Mouse (Mus musculus): ENCODE measurements around the gene Etfb. TPM values are rescaled to one million over a fixed set of nuclear protein-coding genes. Genes with fewer than 3 reads are reported as not detected.
A peak's percentile ranks its signal among the peaks of the same experiment; 100 is the strongest.
"Not testable (repeated sequence)": the region's sequence is repeated elsewhere in the genome, so short reads cannot be mapped to it uniquely, and the experiment has no call there.

Etfb gene
- polyA plus RNA-seq (2015; fragmentation: Nextera tagmentation; extraction: Ambion mirVana) = 255 and 265 TPM in 2 replicates

DNA sequence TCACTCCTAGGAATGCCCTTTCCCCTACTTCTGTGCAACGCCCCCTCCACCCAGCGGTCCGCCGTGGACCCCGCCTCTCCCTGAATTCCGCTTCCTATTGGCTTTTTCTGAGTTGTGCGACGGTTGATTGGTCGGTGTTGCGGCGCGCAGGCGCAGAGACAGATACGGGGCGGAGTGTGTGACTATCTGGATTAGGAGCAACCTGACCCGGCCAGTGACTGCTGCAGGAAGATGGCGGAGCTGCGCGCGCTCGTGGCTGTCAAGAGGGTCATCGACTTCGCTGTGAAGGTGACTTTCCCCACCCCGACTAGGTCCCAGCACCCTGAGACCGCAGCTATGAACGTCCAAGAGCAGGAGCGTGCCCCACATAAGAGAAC, at the start of gene Etfb, which contains the start of gene Gm45233:
Etfb (plus strand) TSS at position 167 of the 377 bp plus-strand sequence.
Gm45233 (plus strand) TSS at position 212 of the 377 bp plus-strand sequence.
- Histone ChIP-seq H3K27ac (peak within 1 kb of the TSS; percentile 98), H3K36me3 (no peaks in the 10 kb centered on the region), H3K4me1 (peaks cover 15% of the 10 kb centered on the region), H3K4me3 (peak within 1 kb of the TSS; percentile 60), H3K9ac (peak within 1 kb of the TSS; percentile 77), H3K4me2 (peak within 1 kb of the TSS; percentile 85), H3K27me3 (no peaks in the 10 kb centered on the region), H3K9me3 (no peaks in the 10 kb centered on the region)
- under 1% methylated on average over 27 of the region's 27 CpGs for WGBS
- ATAC-seq (ENCODE audit: insufficient number of reproducible peaks, insufficient read depth, low FRiP score, low TSS enrichment, low read depth) = peak; percentile 97

DNA sequence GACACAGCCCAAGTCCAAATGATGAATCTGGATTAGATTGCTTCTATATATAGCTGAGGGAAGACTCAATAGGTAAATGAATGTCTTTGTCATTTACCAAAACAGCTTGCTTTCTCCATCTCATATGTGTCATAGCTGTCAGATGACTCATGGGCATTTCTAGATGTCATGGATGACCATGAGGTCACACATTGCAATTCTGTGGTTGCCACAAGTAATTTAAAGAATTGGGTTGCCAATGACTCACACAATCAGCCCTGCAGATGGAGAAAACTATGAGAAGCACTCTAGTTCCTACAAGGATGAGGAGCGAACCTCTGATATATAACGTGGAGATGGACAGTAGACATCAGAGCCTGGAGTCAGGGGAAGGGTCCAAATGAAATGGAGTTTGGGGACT, 44.4 kb upstream of the Etfb start:
- Histone ChIP-seq H3K27me3 (no peaks in the 10 kb centered on the region), H3K4me1 (no peaks in the 10 kb centered on the region), H3K27ac (no peak overlapping the region), H3K9ac (no peak overlapping the region), H3K36me3 (no peaks in the 10 kb centered on the region), H3K9me3 (no peaks in the 10 kb centered on the region), H3K4me3 (no peak overlapping the region), H3K4me2 (no peak overlapping the region)
- ATAC-seq (ENCODE audit: insufficient number of reproducible peaks, insufficient read depth, low FRiP score, low TSS enrichment, low read depth) = no peak
- 84% methylated on average over 2 of the region's 2 CpGs for WGBS

DNA sequence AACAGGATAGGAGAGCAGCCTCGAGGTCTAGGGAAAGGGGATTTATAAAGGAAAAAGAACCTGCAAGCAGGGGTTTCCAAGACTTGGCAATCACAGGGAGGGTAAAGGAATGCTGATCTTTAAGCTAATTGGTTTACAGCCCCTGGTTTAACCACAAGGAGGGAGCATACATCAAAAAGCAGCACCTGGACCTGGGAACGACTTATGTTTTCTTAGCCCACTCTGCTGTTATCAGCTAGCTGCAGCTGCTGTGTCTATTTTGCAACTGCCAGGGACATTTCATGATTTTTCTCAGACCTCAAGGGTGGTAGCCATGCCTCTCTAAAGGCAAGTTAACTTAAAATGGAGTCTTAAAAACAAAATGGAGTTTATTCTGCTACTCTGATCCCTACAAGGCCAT, 41.2 kb upstream of the Etfb start:
- Histone ChIP-seq H3K4me1 (no peaks in the 10 kb centered on the region), H3K9ac (no peak overlapping the region), H3K4me3 (no peak overlapping the region), H3K27me3 (no peaks in the 10 kb centered on the region), H3K4me2 (no peak overlapping the region), H3K9me3 (no peaks in the 10 kb centered on the region), H3K27ac (no peak overlapping the region), H3K36me3 (no peaks in the 10 kb centered on the region)
- ATAC-seq (ENCODE audit: insufficient number of reproducible peaks, insufficient read depth, low FRiP score, low TSS enrichment, low read depth) = no peak
- 49% methylated on average over 2 of the region's 2 CpGs for WGBS

DNA sequence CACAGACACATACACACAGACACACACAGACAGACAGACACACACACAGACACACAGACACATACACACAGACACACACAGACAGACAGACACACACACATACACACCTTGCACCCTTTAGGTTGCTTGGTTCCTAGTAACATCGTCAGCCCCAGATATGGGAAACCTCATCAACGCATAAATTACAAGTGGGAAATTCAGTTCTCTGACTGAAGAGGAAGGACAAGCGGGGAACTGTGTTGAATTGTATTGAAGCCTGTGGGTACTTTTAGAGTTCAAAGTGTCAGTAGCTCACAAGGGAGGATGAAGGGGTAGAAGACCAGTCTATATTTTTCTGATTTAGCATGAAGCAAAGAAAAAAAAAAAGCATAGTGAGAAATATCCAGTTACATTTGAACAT, 36.3 kb upstream of the Etfb start:
- Histone ChIP-seq H3K4me3 (no peak overlapping the region), H3K27me3 (no peaks in the 10 kb centered on the region), H3K27ac (no peak overlapping the region), H3K4me1 (no peaks in the 10 kb centered on the region), H3K9ac (no peak overlapping the region), H3K4me2 (no peak overlapping the region), H3K9me3 (no peaks in the 10 kb centered on the region), H3K36me3 (no peaks in the 10 kb centered on the region)
- 80% methylated on average over 3 of the region's 3 CpGs for WGBS
- ATAC-seq (ENCODE audit: insufficient number of reproducible peaks, insufficient read depth, low FRiP score, low TSS enrichment, low read depth) = no peak

DNA sequence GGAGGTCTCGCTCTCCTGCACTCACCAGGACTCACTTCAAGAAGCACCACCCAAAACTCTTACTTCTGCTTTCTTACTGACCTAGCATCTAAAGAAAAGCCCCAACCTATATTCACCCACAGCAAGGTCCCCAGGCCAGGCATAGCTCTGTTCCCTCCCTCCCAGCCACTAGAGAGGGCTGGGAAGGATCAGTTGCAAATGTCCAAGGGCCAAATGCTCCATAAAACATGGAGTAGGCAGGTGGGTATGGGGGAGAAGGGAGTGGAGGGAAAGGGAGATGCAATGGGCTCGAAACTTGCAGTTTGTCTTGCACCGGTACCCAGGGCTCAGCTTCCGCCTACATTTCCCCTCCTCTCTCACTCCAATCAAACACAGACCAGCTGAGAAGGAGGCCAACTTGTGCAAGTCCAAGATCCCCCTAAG, 35.7 kb upstream of the Etfb start, which contains the start of gene Siglecg:
Siglecg (plus strand) TSS at position 74 of the 423 bp plus-strand sequence.
- Histone ChIP-seq H3K27ac (no peak within 1 kb of the TSS), H3K4me1 (no peaks in the 10 kb centered on the region), H3K36me3 (no peaks in the 10 kb centered on the region), H3K9ac (no peak within 1 kb of the TSS), H3K4me2 (no peak within 1 kb of the TSS), H3K27me3 (no peaks in the 10 kb centered on the region), H3K4me3 (no peak within 1 kb of the TSS), H3K9me3 (no peaks in the 10 kb centered on the region)
- 79% methylated on average over 4 of the region's 4 CpGs for WGBS
- no peak for ATAC-seq (ENCODE audit: insufficient number of reproducible peaks, insufficient read depth, low FRiP score, low TSS enrichment, low read depth)

DNA sequence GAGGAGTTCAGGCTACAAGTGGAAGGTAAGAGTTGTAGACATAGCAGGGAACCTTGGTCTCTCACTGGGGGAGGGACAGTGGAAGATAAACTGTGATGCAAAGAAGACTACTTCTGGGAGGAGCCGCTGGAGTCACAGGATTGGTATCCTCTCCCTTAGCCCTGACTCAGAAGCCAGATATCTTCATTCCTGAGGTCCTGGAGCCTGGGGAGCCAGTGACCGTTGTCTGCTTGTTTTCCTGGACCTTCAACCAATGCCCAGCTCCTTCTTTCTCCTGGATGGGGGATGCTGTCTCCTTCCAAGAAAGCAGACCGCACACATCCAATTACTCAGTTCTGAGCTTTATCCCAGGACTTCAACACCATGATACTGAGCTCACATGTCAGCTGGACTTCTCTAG, 34.8 kb upstream of the Etfb start:
- Histone ChIP-seq H3K4me1 (no peaks in the 10 kb centered on the region), H3K9ac (no peak overlapping the region), H3K36me3 (no peaks in the 10 kb centered on the region), H3K9me3 (no peaks in the 10 kb centered on the region), H3K4me3 (no peak overlapping the region), H3K27ac (no peak overlapping the region), H3K27me3 (no peaks in the 10 kb centered on the region), H3K4me2 (no peak overlapping the region)
- ATAC-seq (ENCODE audit: insufficient number of reproducible peaks, insufficient read depth, low FRiP score, low TSS enrichment, low read depth) = no peak
- 71% methylated on average over 3 of the region's 3 CpGs for WGBS

DNA sequence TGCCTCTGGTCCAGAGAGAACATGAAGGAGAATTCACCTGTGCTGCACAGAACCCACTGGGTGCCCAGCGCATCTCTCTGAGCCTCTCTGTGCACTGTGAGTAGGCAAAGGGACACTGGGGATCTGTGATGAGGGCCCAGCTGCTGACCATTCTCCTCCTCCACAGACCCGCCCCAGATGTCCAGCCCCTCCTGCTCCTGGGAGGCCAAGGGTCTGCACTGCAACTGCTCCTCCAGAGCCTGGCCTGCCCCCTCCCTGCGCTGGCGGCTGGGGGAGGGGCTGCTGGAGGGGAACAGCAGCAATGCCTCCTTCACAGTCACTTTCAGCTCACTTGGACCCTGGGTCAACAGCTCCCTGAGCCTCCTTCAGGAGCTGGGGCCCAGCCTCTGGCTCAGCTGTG, 32.2 kb upstream of the Etfb start:
- H3K27me3 ChIP-seq; H3K9me3 ChIP-seq; H3K9ac ChIP-seq; H3K4me1 ChIP-seq; H3K4me2 ChIP-seq; ATAC-seq (ENCODE audit: insufficient number of reproducible peaks, insufficient read depth, low FRiP score, low TSS enrichment, low read depth); H3K36me3 ChIP-seq; H3K27ac ChIP-seq; H3K4me3 ChIP-seq: not testable (repeated sequence)
- WGBS = 27% methylated on average over 4 of the region's 4 CpGs

DNA sequence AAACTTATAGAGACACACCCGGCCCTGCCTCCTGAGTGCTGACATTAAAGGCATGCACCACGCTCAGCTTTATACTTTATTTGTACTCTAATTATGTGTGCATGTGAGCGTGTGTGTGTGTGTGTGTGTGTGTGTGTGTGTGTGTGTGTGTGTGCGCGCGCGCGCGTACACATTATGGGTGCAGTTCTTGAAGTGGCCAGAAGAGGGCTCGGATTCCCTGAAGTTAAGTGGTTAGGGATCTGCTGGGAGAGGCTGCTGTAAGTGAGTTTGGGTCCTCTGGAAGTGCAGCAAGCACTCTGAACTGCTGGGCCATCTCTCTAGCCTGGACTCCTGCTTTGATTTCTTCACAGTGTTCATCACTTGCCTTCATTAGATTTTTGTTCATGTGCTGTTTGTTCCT, 26.6 kb upstream of the Etfb start:
- H3K9me3 ChIP-seq = 0 out of 2 replicates have a peak, but pooled peaks cover 3% of the 10 kb centered on the region
- no peaks in the 10 kb centered on the region for H3K27me3 ChIP-seq
- H3K4me3 ChIP-seq = no peak overlapping the region
- no peak overlapping the region for H3K4me2 ChIP-seq
- 85% methylated on average over 10 of the region's 10 CpGs for WGBS
- ATAC-seq (ENCODE audit: insufficient number of reproducible peaks, insufficient read depth, low FRiP score, low TSS enrichment, low read depth) = no peak
- H3K27ac ChIP-seq = no peak overlapping the region
- no peaks in the 10 kb centered on the region for H3K36me3 ChIP-seq
- no peaks in the 10 kb centered on the region for H3K4me1 ChIP-seq
- H3K9ac ChIP-seq = no peak overlapping the region

DNA sequence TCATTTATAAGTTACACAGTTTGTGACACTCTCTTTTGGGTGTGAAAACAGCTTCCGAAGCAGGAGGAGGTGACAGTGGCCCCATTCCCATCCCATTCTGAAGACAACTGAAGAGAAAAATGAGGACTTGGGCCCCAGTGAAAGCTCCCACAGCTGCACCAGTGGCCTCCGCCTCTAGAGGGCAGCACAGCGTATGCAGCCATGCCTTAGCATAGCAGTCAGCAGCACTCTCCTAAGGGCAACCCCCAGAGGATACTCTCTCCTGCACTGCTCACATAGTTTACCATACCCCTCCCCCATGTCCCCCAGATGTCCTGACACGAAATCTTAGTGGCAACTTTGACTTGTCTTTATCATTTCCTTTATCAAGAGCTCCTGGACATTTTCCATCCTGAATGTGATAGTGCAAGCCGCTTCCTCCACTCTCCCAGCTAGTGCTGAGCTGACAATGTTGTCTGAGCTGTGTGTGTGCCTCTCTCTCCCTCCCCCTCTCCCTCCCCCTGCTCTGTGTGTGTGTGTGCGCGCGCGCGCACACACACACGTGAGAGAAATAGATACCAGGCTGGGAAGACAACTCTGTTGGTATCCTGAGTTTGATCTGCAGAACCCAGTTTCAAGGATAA, 20.8 kb upstream of the Etfb start:
- peaks cover 5% of the 10 kb centered on the region; the same call in 1 of the 2 replicates for H3K4me1 ChIP-seq
- no peaks in the 10 kb centered on the region for H3K9me3 ChIP-seq
- WGBS = 10% methylated on average over 11 of the region's 11 CpGs
- no peak overlapping the region for H3K27ac ChIP-seq
- H3K27me3 ChIP-seq = no peaks in the 10 kb centered on the region
- H3K4me3 ChIP-seq = no peak overlapping the region
- H3K4me2 ChIP-seq = peak overlapping the region; percentile 39
- no peak overlapping the region for H3K9ac ChIP-seq
- H3K36me3 ChIP-seq = no peaks in the 10 kb centered on the region
- ATAC-seq (ENCODE audit: insufficient number of reproducible peaks, insufficient read depth, low FRiP score, low TSS enrichment, low read depth) = peak; percentile 79

DNA sequence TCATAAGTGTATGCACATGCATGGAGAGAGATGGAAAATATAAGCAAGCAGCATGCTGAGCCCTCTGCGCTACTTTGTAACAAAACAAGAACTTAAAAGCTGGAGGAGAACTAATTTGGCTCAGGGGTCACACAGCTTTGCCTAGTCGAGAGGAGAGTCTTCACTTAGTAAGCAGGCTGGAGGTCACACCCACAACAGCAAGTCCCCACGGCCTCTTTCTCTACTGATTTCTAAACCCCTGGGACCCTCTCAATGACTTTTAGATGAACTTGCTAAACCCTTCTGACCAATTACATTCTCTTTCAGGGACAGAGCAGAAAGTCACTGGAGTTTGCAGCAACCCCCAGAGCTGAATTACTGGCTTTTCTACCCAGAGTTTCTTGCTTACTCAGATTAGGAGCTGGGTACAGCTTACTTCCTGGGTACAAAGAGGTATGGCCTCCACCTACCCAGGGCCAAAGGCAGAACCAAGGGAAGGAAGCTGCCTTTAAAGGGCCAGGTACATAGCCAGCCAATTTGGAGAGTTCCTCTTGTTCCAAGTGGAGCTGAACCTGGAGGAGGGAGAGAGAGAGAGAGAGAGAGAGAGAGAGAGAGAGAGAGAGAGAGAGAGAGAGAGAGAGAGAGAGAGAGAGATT, 19.8 kb upstream of the Etfb start:
- Histone ChIP-seq H3K4me2 (no peak overlapping the region), H3K27ac (no peak overlapping the region), H3K9ac (no peak overlapping the region), H3K36me3 (no peaks in the 10 kb centered on the region), H3K4me3 (no peak overlapping the region), H3K27me3 (no peaks in the 10 kb centered on the region), H3K9me3 (no peaks in the 10 kb centered on the region), H3K4me1 (peaks cover 5% of the 10 kb centered on the region; the same call in 1 of the 2 replicates)
- WGBS = 62% methylated on average over 3 of the region's 3 CpGs
- no peak for ATAC-seq (ENCODE audit: insufficient number of reproducible peaks, insufficient read depth, low FRiP score, low TSS enrichment, low read depth)

DNA sequence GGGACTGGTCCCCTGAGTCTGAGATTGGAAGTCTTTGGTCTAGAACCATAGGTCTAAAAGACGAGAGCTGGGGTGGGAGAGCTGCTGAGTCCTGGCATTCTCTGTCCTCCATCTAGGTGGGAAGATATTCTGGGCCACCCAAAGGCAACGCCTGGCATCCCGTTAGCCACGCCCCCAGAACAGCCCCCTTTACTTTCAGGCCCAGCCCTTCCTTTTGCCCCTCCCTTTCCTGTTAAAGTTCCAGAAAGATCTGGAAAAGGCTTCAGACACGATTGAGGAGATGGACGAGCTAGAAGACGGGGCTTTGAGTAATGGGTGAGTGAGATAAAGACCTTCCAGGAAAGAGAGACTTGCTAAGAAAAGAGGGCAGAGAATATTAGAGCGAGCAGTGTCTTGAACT, 16.5 kb upstream of the Etfb start, which contains the start of gene Lim2:
Lim2 (plus strand) TSS at position 265 of the 400 bp plus-strand sequence.
- no peak for ATAC-seq (ENCODE audit: insufficient number of reproducible peaks, insufficient read depth, low FRiP score, low TSS enrichment, low read depth)
- Histone ChIP-seq H3K27me3 (no peaks in the 10 kb centered on the region), H3K36me3 (no peaks in the 10 kb centered on the region), H3K9me3 (no peaks in the 10 kb centered on the region), H3K4me1 (peaks cover 5% of the 10 kb centered on the region; the same call in 1 of the 2 replicates), H3K4me2 (no peak within 1 kb of the TSS), H3K27ac (no peak within 1 kb of the TSS), H3K4me3 (no peak within 1 kb of the TSS), H3K9ac (no peak within 1 kb of the TSS)
- 83% methylated on average over 8 of the region's 8 CpGs for WGBS

DNA sequence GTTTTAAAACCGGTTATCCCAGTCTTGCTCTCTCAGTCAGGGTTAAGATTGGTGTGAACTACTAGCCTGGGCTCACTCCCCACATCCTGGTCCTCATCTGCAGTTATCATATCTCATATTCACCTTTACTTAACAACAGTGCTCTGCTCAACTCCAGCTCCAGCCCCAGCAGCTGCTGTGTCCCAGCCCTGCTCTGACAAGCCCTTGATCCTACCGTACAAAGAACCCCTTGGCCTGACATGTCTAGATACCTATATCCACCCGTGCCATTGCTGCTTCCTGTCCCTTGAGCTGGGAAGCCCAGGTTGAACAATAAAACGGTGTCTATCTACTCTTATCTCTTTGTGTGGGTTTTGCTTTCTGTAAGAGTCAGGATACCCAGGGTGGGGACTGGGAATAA, 14.4 kb upstream of the Etfb start:
- Histone ChIP-seq H3K27me3 (no peaks in the 10 kb centered on the region), H3K9me3 (no peaks in the 10 kb centered on the region), H3K4me3 (no peak overlapping the region), H3K4me1 (no peaks in the 10 kb centered on the region), H3K9ac (no peak overlapping the region), H3K4me2 (no peak overlapping the region), H3K36me3 (no peaks in the 10 kb centered on the region), H3K27ac (no peak overlapping the region)
- WGBS = 55% methylated on average over 4 of the region's 4 CpGs
- ATAC-seq (ENCODE audit: insufficient number of reproducible peaks, insufficient read depth, low FRiP score, low TSS enrichment, low read depth) = no peak

Measured in embryonic facial prominence, embryonic 13.5 days (tissue).